Mouse (Mus musculus) cerebellum, postnatal 14 days (tissue): ENCODE data around the gene Apba2.
A peak's percentile ranks its signal among the peaks of the same experiment; 100 is the strongest.

Experiments
- DNase-seq, 2 experiments: peaks; one replicate each; pipeline ENCODE4 v3.0.0; 2021; ENCODE audit warnings: mixed read lengths in 2 of 2

Apba2 gene

DNA sequence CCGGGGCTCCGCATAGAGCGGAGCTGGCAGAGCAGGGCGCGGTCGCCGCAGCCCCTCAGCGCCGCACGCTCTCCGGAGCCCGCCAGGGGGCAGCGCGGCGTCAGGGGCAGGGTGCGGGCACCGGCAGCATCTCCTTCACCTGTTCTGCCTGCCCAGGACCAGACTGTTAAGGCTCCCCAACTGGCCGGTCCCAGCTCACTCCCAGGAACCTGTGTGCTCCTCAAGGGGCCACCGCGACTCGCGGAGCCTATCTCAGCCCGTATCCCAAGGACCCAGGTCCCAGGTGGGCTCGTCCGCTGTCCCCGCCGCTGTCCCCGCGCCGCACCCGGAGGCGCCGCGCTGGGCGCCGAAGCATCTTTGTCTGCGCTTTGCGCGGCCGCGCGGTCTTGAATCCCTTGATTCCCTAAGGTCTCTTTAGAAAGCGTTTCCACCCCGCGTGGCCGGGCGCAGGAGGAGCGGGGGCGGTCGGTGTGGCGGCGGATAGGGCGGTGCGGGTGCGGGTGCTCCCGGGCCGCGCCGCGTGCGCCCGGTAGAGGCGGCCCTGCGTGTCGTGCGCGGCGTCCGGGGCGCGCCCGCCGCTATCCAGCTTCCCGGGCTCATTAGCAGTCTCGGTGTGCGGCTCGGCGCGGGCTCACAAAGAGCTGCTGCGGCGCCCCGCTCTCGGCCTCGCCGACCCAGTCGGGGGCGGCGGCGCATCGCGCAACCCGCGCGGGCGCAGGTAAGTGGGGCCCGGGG lies at the start of gene Apba2:
TSS of gene Apba2 (plus strand) at position 171 of the 735 bp plus-strand sequence.
- DNase-seq, result peak; percentile 88 to 94

DNA sequence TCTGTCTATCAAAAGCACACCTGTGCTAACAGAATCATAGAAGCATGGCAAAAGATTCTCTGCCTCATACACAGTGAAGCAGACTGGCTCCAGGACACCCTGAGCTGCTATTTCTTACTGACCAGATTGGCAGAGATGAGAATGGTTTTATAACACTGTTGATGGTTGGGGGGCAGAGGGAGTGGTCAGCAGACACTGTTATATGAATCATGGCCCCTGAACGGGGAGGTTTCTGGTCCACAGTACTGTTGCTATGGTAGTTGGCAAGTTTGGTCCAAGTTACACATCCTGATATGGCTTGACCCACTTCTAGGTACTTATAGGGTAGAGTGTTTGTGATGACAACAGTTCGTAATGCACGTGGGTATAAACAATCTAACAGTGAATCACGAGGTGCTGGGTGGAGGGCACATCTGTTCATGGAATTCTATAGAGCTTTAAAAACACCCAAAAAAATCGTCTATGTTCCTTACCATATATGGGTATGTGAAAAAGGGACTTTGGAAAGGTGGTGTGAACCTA lies 49.6 kb upstream of the Apba2 start:
- peak; percentile 46 to 53 for DNase-seq

DNA sequence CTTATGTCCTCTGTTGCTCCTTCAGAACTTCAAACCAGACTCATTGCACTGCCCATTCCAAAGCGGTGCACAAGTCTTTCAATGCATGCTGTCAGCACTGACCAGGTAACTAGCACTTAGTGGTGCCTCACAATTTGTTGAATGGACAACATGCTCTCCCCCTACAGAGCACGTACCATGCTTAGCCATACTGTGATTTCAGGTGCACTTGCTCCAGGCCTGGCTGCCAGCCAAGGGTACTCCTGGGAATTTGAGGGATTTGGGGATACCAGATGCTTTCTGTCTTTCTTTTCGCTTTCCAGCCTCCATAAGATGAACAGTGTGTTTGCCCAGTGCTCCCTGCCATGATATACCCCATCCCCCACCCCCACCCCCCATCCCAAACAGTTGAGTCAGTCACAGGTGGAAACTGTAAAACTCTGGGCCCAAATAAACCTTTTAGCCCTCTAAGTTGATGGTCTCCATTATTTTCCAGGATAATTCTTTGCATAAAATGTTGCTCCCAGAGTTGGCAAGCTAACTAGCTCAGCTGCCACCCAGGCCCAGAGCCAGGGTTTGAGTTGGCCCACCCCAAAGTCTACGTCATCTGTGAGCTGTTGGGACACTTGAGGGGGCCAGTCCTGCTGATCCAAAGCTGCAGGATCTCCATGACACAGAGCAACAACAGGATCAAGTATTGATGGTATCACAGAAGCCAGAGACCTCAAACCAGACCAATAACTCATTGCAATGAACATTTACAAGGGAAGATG lies 48.9 kb upstream of the Apba2 start:
- DNase-seq, result peak; percentile 80 to 83

DNA sequence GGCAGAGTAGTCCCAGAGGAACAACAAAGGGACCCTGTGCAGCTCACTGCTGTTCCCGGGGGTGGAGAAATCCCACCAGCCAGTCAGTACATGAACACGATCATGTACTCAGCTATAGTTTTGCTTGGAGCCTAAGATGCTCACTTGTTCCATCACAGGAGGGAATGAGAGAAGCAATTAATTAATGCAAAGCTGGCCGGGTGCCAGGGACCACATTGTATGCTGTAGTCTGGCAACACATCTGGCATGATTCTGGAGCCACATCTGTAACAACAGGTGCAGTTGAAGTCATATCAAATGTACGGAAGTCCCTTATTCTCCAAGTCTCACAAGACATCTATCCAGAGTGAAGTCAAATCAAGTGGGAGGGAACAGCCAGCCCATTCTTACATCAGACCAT lies 45.3 kb upstream of the Apba2 start:
- peak; percentile 31 to 45 for DNase-seq

DNA sequence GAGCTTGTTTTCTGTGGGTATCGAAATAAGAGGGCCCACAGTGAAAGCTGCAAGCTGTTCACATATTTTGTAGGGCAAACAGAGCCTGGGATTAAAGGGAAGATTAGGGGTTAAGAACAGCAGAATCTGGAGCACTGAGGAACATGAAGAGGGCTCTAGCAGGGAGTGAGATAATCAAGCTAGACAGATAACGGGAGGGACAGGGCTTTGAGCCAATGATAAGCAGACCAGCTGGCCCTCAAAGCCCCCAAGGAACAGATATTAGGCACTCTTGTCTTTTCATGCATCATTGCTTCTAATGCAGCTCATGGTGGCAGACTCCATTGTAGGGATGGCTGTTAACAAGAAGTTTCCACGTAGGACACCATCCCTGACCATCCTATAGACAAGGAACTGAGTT lies 44.8 kb upstream of the Apba2 start:
- peak; percentile 63 to 65 for DNase-seq

DNA sequence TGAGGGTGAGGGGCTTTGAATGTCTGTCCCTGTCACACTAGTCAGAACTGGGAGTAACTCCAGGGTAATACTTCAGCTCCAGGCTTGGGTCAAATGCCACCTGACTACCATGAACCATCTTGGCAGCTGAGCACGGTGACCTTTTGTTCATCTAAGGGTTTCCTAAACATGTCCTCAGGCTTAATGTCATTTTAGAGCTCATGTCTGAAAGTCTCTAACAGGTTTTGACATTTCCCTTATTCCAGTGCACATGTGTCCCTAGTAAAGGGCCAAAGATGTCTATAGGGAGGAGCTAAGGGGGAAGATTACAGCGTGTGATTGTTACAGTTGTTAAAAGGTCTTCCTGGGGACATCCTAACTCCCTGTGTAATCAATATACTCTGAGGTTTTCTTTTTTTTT lies 43.7 kb upstream of the Apba2 start:
- DNase-seq, result no peak

DNA sequence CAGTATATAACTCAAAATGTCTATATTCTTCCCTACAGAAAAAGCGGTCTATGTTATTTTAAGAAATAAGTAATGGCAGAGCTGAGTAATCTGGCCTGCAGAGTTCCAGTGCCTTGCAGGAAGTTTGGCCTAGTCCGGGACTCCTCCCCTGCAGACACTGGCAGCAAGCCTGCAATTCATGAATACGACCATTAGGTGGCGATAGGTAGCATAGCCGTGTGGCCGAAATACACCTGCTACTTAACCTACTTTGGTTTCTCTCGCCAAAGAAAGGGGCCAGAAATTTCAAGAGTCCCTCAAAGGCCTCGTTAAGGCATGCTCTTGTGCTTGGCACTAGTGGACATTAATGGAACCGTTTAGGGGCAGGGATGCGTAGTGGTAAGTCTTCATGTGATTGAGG lies 4.1 kb upstream of the Apba2 start:
- DNase-seq, result peak; percentile 52 to 67

DNA sequence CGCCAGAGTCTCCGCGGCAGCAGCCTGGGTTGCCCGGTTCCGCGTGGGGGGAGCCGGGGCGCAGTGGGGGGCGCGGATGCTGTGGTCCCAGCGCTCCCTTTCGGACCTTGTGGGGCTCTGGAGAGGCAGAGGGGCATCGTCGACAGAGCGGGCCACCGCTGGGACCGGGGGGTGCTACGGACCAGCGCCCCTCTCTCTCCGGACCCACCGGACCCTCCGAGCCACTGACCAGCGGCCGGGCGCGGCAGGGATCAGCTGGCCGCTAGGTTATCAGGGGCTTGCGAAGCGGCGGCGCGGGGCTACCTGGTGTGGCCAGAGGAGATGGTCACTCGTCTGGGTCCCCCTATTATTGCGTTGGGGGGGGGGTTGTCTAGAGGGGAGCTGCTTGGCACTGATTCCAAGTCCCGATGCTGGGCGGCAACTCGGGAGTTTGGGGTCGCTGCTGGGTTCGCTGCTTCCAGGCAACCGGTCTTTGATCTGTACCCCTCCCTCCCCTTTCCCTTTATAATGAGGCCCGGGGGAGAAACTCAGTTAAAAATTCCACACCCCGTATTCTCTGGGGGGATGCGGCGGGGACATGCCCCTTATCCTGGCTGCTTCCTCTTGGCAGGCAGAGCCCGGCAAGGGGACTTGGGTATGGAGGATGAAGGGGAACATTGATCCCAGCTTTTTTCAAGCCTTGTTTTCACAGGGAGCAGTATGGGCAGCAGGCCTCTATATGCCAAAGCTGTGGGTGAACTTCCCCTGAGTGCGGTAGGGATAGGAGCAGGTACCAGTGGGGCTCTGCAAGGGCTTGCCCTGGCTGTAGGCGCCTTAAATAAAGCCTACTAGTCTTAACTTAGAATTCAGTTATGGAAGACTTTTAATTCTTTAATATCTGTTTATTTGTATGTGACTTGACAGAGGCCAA lies 1.0 kb downstream of the Apba2 start:
- peak in 1 of 2 experiments; percentile 71 for DNase-seq

DNA sequence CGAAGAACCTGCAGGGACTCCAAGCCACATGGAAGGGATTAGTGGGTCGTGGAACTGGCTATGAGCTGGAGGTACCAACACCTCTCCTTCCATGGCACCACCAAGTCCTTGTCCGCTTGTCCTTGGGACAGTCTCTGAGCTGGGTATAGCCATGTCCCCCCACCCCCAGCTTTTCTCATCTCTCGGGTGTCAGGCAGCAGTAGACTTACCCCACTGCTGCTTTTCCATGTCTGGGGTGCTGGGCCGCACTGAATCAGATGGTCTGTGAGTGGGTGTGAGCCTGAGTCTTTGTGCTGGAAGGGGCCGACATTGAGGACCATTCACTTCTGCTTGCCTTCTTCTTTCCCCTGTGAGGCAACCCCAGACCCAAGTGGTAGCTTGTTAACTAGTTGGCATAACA lies 2.1 kb downstream of the Apba2 start:
- peak in 1 of 2 experiments; percentile 35 for DNase-seq

DNA sequence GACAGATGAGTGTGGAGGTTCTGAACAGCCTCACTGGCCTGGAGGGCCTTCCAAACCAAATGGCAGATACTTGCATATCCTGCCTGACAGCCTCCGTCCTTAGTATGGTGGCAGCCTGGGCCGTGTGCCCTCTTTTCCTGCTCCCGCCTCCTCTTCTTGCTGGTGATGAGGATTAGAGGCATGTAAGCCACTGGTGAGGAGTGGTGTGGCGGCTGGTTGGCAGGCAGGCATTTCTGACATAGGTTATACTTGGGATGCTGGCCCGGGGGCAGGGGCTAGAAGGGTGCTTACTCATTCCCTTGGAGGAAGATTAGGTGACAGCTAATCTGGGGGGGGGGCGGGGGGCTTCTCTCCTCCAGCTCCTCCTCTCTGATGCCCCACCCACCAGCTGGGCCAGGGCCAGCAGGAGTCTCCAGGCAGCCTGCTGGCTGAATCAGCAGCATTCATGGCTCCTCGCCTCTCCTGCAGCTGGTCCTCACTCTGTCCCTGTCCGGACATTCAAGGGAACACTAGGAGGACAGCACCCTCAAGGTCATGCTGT lies 3.3 kb downstream of the Apba2 start:
- DNase-seq, result peak; percentile 79 to 85

DNA sequence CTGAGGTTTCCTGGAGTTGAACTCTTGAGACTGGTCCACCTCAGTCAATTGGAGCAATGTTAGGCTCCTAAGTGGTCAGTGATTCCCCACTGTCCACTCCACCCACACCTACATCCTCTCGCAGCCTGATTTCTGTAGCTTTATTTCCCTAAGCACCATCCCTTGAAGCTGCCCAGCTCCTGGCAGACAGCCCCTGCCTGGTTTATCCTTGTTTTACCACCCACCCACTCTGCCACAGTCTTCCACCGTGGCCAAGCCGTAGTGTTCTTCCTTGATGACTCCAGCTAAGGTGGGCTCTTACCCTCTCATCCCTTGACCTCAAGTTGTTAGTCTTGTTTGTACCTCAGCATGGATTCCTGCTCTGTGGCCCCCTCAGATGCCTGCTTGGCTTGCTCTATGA lies 4.1 kb downstream of the Apba2 start:
- peak in 1 of 2 experiments; percentile 45 for DNase-seq

DNA sequence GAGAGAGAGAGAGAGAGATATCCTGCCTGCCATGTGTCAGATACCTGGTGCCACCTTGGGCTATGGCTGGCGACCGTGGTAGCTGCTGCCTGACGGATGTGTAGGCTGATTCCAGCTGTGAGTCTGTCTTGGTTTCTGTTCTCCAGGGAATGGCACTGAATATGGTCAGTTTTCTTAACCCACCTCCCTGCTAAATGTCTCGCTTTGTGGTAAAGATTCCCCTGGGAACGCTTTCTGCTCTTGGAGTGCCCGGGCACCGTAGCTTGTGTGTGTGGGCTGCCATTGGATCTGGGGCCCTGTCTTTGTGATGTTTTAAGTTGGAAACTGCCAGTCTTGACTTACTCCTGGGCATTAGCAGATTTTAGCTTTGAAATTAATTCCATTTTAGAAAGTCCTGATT lies 7.3 kb downstream of the Apba2 start:
- DNase-seq, result peak in 1 of 2 experiments; percentile 14

DNA sequence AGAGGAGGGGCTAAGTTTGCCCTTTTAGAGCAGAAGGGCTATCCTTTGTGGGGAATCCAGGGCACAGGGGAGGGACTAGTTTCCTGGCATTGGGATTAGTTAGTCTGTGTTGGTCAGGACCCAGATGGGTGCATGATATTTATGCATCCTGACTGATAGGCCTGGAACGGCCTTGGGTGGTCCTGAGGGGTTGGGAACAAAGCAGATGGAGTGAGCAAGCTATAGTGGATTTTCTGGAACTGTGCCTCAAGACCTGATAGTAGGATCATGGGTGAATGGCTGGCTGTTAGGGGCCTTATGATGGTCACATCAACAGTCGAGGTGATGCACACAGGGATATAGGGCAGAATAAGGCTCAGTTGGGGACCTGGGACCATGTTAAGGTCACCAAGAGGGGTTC lies 8.4 kb downstream of the Apba2 start:
- peak; percentile 56 to 66 for DNase-seq

DNA sequence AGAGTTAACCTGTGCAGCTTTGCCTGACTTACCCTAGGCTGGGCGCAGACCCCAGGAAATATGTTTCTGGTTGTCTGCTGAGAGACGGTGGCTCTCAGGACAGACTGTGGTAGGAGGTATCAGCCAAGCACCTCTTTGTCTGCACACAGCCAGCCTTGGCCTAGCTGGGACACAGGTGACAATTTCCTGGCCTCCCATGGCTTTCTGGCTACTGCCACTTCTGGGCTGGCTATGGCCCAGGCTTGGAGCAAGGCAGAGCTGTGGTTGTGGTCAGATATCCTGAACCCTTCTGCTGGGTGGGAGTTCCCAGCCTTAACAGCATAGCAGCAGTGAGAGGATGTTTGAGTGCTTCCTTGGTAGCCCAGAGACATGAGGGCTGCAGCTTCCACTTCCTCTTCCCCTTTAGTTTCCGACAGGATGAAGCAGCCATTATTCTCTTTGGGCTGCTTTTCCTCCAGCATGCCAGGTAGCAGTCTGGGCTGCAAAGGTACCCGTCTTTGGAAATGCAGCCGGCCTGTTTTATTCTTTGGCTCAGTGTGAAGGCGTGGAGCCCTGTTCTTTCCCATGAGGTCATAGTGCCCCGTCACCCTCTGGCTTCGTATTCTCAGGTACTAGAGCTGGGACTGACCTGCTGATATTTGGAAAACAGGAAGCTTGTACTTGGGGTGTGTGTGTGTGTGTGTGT lies 9.2 kb downstream of the Apba2 start:
- DNase-seq, result peak; percentile 90 to 93

DNA sequence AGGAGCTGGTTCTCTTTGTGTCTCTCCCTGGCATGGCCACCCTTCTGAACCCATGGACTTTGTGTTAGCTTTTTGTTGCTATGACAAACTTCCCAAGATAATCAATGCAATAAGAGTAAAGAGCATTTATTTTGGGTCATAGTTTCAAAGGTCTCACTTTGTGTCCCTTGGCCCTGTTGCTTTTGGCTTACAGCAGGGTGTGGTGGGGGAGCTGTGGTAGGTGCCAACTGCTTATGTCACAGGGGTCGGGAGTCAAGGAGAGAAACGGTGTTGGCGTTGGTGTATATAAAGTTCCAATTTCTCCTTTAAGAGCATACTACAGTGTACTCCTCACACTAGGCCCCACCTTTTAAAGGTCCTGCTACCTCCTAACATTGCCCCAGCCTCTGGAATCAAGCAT lies 12.1 kb downstream of the Apba2 start:
- DNase-seq, result no peak

DNA sequence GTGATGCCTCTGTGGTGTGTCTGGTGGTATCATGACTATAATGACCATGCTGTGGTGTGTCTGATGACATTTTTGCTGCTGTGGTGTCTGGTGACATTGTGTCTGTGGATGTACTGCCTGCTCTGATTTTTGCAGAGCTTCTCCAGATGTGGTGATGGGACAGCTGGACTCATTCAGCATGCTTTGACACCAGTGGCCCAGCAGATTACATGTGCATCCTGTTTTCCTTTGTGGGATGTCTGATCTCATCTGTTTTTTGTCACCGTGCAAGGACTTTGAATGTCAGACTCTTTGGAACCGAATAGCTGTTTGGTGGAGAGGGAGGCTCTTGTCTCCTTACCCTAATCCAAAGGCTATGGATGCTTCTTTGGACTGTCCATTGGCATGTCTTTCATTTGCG lies 13.8 kb downstream of the Apba2 start:
- no peak for DNase-seq

DNA sequence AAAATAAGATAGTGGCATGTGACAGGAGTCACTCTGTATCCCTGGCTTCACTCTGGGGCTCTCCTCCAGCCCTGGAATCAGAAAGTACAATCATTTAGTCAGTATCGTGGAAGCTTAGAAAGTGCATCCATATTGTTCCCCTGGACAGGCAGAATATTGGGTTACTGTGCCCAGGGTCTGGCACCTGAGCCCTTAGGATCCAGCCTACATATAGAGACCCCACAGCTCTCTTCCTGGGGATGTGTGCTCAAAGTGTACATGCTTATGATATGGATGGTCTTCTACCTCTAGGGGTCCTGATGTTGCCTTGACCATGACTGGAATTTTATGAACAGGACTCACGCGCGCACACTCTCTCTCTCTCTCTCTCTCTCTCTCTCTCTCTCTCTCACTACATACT lies 14.4 kb downstream of the Apba2 start:
- no peak for DNase-seq

DNA sequence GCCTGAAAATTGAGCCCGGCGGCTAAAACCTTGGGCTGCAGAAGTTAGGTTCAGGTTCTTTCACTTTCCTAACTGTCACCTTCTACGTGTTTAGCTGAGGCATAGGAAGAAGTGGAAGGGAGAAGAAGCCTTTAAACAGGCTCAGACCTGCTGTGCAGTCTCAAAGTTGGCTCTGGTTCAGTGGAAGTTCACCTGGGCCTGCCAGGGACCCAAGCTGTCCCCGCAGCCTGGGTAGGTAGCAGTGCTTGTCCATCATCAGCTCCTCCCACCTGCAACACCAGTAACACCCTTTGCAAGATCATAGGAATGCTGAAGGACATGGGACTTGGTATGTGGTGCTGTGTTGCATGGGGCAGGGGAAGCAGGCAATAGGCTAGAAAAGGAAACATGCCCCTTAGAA lies 17.6 kb downstream of the Apba2 start:
- peak in 1 of 2 experiments; percentile 46 for DNase-seq

DNA sequence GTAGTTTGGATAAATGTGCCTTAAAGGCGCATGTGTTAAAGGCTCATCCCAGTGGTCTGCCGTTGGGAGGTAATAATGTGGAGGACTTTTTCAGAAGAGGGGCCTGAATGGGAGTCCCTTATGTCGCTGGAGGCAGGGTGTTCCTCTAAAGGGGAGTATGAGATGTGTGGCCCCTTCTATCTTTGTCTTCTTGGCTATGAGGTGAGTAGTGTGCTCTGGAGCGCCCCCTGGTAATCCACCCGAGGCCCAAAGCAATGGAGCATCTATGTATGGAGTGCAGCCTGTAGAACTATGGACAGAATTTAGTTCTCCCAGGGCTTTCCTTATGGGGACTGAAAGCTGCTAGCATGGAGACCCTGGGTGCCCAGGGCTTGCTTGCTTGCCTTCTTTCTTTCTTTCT lies 18.0 kb downstream of the Apba2 start:
- peak in 1 of 2 experiments; percentile 41 for DNase-seq

DNA sequence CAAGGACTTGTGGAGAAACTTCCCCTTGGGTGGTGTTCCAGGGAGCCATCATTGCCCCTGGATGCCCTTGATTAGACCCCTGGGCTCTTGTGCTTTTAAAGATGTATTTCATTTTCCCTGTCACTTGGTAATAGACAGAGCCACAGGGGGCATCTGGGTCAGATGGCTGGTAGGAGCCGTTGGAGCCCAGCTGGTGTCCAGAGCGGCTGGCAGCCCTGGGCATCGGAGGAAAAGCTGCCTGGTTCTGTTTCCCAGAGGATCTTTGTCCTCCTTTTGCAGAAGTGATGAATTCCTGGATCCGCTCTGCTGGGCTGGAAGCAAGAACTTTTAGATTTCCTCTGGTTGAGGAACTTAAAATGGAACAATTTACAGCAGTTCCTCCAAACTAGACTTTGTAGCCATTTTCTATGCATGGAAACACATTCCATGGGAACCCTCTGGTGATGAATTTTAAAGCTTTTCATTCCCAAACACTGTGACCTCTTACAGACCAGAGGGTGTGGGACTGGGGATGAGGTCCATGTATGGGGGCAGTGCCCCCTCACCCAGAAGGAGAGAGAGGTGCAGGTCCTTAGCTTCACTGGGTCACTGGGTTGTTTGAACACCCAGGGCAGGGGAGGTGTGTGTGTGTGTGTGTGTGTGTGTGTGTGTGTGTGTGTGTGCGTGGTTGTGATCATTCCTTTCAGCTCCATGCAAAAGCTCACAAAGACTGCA lies 20.3 kb downstream of the Apba2 start:
- DNase-seq, result peak; percentile 70 to 73

DNA sequence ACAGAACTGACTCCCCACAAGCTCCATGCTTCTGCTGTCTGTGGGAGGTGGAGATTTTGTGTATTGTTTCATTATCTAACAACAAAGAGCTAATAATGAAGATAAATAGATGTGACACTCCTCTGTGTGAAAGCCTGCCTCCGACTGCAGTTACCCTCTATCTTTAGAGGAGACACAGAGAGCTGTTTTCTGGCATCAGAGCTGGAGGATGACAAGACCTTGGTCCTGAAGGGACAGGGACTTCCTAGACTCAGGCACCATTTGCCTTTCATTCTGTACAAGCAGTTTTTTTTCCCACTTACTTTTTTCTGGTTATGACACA lies 20.9 kb downstream of the Apba2 start:
- DNase-seq, result no peak

DNA sequence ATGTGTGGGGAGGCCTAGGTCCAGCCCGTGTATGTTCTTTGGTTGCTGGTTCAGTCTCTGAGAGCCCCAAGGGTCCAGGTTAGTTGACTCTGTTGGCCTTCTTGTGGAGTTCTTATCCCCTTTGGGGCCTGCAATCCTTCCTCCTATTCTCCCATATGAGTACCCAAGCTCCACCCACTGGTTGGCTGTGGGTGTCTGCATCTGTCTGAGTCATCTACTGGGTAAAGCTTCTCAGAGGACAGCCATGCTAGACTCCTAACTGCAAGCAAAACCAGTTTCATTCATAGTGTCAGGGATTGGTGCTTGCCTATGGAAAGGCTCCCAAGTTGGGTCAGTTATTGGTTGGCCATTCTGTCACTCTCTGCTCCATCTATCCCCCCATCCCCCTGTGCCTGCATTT lies 29.8 kb downstream of the Apba2 start:
- DNase-seq, result no peak
